Mouse (Mus musculus) hindbrain, embryonic 11.5 days (tissue): ENCODE data around the gene Papln. TPM values are rescaled to one million over a fixed set of nuclear protein-coding genes. Genes with fewer than 3 reads are reported as not detected.

Experiments
- ATAC-seq: fragments of 200-750 bp; cut with Nextera tagmentation; 2 replicates; pipeline ENCODE4 v1.8.0; 2017; ENCODE audit warnings: mild to moderate bottlenecking, moderate TSS enrichment, moderate library complexity; ENCODE audit not compliant: low FRiP score
- DNase-seq: peaks from one replicate; pipeline ENCODE4 v3.0.0-alpha.2; 2015; ENCODE audit warnings: low spot score
- H3K27ac ChIP-seq: fragments of 300-500 bp; sonication (generic); 2 replicates; pipeline ENCODE4 v1.5.1; 2014; ENCODE audit warnings: mild to moderate bottlenecking, low read depth, low read length
- H3K27me3 ChIP-seq: fragments of 300-500 bp; sonication (generic); 2 replicates; pipeline ENCODE4 v1.6.1; 2014; ENCODE audit warnings: mild to moderate bottlenecking, low read length, moderate library complexity, mixed read lengths; ENCODE audit not compliant: control insufficient read depth, insufficient read depth
- H3K36me3 ChIP-seq: fragments of 300-500 bp; sonication (generic); 2 replicates; pipeline ENCODE4 v1.6.1; 2014; ENCODE audit warnings: mild to moderate bottlenecking, low read length, moderate library complexity, mixed read lengths; ENCODE audit not compliant: control insufficient read depth, insufficient read depth
- H3K4me1 ChIP-seq: fragments of 300-500 bp; sonication (generic); replicated peaks from 2 replicates; pipeline ENCODE4 v1.6.1; 2014; ENCODE audit warnings: low read length, mixed read lengths; ENCODE audit not compliant: control insufficient read depth, insufficient read depth
- H3K4me2 ChIP-seq: fragments of 300-500 bp; sonication (generic); replicated peaks from 2 replicates; pipeline ENCODE4 v1.6.1; 2014; ENCODE audit warnings: mild to moderate bottlenecking, low read depth, low read length
- H3K4me3 ChIP-seq: fragments of 300-500 bp; sonication (generic); 2 replicates; pipeline ENCODE4 v1.5.1; 2014; ENCODE audit warnings: low read depth, low read length
- H3K9ac ChIP-seq: fragments of 300-500 bp; sonication (generic); 2 replicates; pipeline ENCODE4 v1.6.1; 2014; ENCODE audit warnings: low read depth, low read length
- H3K9me3 ChIP-seq: fragments of 300-500 bp; sonication (generic); 2 replicates; pipeline ENCODE4 v1.6.1; 2016; ENCODE audit warnings: low read length; ENCODE audit not compliant: control insufficient read depth
- WGBS: fragments of 180-500 bp; shearing (Covaris S2); extraction: QIAGEN DNeasy Blood & Tissue Kit; methylation state at CpG from one replicate; pipeline ENCODE4 v1.1.7; 2014; 5-methylcytosine and 5-hydroxymethylcytosine counted together
- polyA plus RNA-seq: library from polyadenylated mRNA; unstranded; fragments of >200 nt; fragmentation: Nextera tagmentation; extraction: Ambion mirVana; gene quantifications from 2 replicates; pipeline ENCODE4 v1.2.1, GENCODE M21; 2014

The Papln gene
- polyA plus RNA-seq, 1 experiment from 2014 or later, result 0.11 TPM

DNA sequence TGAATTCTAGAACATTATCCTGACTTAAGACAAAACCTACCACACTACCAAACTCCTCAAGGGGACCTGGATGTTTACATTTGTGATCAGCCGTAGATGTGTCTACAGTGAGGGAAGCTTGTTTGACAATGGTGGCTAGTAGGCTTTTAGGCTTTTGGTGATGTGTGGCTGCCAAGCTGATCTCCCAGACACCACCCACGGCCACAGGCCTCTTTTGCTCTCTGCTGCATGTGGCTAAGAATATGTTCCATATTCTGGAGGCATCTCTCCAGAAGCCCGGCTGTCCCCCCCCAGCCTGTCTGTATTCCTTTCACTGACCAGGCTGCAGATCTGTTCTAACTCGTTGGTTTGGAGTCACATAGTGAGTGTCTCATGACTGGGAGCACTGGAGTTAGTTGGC, 27.3 kb downstream of the Papln start:
- Histone ChIP-seq H3K9me3 (no peaks in the 10 kb centered on the region), H3K4me2 (no peak overlapping the region), H3K9ac (no peak overlapping the region), H3K27me3 (no peaks in the 10 kb centered on the region), H3K4me1 (no peaks in the 10 kb centered on the region; the same call in 1 of the 2 replicates), H3K36me3 (peaks cover 3% of the 10 kb centered on the region; the same call in 1 of the 2 replicates), H3K27ac (no peak overlapping the region), H3K4me3 (no peak overlapping the region)
- DNase-seq (no peak), ATAC-seq (no peak)
- 88% methylated on average over 4 of the region's 4 CpGs for WGBS

DNA sequence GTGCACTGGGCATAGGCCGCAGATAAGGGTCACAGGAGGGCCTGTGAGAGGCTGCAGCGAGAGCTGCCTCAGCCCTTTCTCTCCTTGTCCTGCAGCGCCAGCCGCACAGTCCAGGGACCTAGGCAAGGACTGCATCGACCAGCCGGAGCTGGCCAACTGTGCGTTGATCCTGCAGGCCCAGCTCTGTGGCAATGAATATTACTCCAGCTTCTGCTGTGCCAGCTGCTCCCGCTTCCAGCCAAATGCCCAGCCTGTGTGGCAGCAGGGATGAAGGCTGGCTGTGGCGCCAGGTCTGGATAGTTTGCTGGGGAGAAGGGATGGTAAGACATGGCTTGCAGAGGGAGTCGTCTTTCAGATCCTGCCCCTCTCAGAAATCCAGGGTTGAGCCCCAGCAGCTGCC, 28.3 kb downstream of the Papln start:
- H3K27ac ChIP-seq, result no peak overlapping the region

DNA sequence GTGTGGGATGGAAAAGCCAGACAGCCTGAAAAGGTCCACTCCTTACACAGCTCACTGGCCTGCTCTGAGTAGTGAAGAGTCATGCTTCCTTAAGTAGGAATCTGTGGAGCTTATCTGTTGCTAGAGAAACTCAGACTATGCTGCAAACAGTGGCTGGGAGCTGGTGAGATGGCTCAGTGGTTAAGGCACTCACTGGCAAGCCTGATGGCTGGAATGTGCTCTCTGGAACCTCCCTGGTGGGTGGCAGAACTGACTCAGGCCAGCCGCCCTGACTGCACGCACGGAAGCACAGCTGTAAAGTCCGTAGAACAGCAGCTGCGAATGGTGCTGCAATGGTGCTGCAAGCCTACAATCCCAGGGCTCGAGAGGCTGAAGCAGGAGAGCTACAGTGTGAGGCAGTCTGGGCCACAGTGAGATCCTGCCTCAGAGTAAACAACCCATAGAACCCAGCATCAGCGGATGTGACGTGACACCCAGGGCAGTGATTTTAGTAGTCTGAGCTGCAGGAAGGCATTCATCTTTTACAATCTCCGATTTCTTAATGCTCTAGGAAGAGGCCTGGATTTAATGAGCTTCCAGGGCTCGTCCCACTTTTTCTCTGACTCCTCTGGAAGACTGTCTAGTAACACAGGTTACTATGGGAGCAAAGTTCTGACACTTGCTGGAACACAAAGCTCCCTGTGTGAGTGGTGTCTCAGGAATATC, 29.4 kb downstream of the Papln start:
- H3K9me3 ChIP-seq, result no peaks in the 10 kb centered on the region
- H3K27ac ChIP-seq, result no peak overlapping the region
- H3K4me3 ChIP-seq, result no peak overlapping the region
- H3K9ac ChIP-seq, result no peak overlapping the region
- DNase-seq (no peak), ATAC-seq (no peak)
- 81% methylated on average over 10 of the region's 10 CpGs for WGBS
- H3K36me3 ChIP-seq, result peaks cover 3% of the 10 kb centered on the region; the same call in 1 of the 2 replicates
- H3K27me3 ChIP-seq, result no peaks in the 10 kb centered on the region
- H3K4me2 ChIP-seq, result no peak overlapping the region
- no peaks in the 10 kb centered on the region for H3K4me1 ChIP-seq

More for the DNA sequence above, 28.3 kb downstream of the Papln start:
- no peak for DNase-seq
- Histone ChIP-seq H3K9ac (no peak overlapping the region), H3K4me2 (no peak overlapping the region), H3K9me3 (no peaks in the 10 kb centered on the region), H3K36me3 (peaks cover 3% of the 10 kb centered on the region; the same call in 1 of the 2 replicates), H3K27me3 (no peaks in the 10 kb centered on the region), H3K4me3 (no peak overlapping the region), H3K4me1 (no peaks in the 10 kb centered on the region)
- WGBS, result 89% methylated on average over 10 of the region's 10 CpGs
- ATAC-seq, result no peak

DNA sequence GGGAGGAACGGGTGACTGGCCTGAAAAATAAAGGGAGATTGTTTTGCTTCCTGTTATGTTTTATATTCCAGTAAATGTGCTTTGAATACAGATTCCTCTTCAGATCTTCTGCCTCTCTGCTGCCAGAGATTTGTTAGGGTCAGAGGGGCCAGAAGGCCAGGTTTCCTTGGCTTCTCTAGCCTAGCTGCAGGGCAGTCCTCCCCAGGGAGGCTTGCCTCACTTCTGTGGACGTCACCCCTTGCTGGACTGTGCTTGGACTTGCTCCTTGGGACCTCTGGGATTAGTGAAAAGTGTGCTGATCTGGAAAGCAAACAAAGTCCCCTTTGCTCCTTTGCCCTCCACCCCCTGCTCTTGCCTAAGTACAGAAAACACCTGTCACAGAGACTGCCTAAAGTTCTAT, 31.6 kb downstream of the Papln start:
- ATAC-seq (no peak), DNase-seq (no peak)
- no peaks in the 10 kb centered on the region for H3K4me1 ChIP-seq
- no peak overlapping the region for H3K27ac ChIP-seq
- no peak overlapping the region for H3K4me2 ChIP-seq
- no peak overlapping the region for H3K4me3 ChIP-seq
- no peaks in the 10 kb centered on the region for H3K9me3 ChIP-seq
- H3K9ac ChIP-seq, result no peak overlapping the region
- no peaks in the 10 kb centered on the region for H3K27me3 ChIP-seq
- H3K36me3 ChIP-seq, result peaks cover 3% of the 10 kb centered on the region; the same call in 1 of the 2 replicates
- 73% methylated on average over 2 of the region's 2 CpGs for WGBS

GRCm38 (mm10) chr12:83795586-83795985, 32.2 kb downstream of the Papln start:
- Histone ChIP-seq H3K4me3 (no peak overlapping the region), H3K36me3 (peaks cover 3% of the 10 kb centered on the region; the same call in 1 of the 2 replicates), H3K9me3 (no peaks in the 10 kb centered on the region), H3K4me1 (no peaks in the 10 kb centered on the region), H3K27me3 (no peaks in the 10 kb centered on the region), H3K27ac (no peak overlapping the region), H3K9ac (no peak overlapping the region), H3K4me2 (no peak overlapping the region)
- DNase-seq (no peak), ATAC-seq (no peak)
- 95% methylated on average over 7 of the region's 7 CpGs for WGBS

DNA sequence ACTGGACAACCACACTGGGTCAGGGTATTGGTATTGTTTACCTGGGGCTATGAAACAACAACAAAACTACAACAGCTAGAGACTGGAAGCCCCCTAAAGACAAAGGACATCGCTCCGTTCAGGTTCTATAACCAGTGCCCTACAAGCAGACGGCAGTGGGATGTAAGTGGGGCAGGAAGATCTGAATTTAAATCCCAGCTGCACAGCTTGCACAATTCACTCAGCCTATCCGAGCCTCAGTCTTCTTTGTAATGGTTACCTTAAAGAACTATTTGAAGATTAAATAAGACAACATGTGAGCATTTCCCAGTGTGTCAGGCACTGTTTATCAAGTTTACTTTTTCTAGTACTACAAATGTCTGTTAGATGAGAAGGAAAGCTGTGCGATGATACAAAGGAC, 34.9 kb downstream of the Papln start:
- WGBS, result 90% methylated on average over 5 of the region's 5 CpGs
- Histone ChIP-seq H3K9ac (no peak overlapping the region), H3K9me3 (no peaks in the 10 kb centered on the region), H3K36me3 (peaks cover 6% of the 10 kb centered on the region; the same call in 1 of the 2 replicates), H3K4me2 (no peak overlapping the region), H3K4me1 (no peaks in the 10 kb centered on the region), H3K27ac (no peak overlapping the region), H3K27me3 (no peaks in the 10 kb centered on the region), H3K4me3 (no peak overlapping the region)
- ATAC-seq (no peak), DNase-seq (no peak)

- Histone ChIP-seq H3K4me1 (no peaks in the 10 kb centered on the region), H3K4me3 (no peak overlapping the region), H3K27me3 (no peaks in the 10 kb centered on the region), H3K9ac (no peak overlapping the region), H3K27ac (no peak overlapping the region), H3K36me3 (peaks cover 16% of the 10 kb centered on the region), H3K4me2 (no peak overlapping the region), H3K9me3 (no peaks in the 10 kb centered on the region)
- DNase-seq (peak; percentile 18), ATAC-seq (no peak)
- WGBS, result 62% methylated on average over 9 of the region's 9 CpGs
These were observed 37.5 kb downstream of the Papln start for GRCm38 (mm10) chr12:83800943-83801342.

DNA sequence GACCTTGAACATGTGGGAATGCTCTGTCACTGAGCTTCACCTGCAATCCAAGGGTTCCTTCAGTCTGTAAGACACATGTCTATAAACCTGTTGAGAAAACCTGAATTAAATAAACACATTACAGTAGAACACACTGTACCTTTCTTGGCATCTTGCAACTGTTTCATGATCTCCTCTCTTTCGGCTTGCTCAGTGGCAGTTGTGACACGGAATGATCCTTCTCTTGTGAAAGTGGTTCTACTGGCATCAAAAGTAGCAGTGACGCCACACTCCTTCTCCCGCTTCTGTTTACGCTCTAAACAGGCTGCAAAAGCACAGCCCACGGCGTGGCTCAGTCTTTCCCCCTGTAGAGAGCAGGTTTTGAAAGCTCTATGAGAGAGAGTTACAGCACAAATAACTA, 40.2 kb downstream of the Papln start:
- 93% methylated on average over 7 of the region's 7 CpGs for WGBS
- no peaks in the 10 kb centered on the region for H3K4me1 ChIP-seq
- ATAC-seq (no peak), DNase-seq (no peak)
- H3K27me3 ChIP-seq, result no peaks in the 10 kb centered on the region
- H3K4me3 ChIP-seq, result no peak overlapping the region
- no peak overlapping the region for H3K9ac ChIP-seq
- peaks cover 17% of the 10 kb centered on the region for H3K36me3 ChIP-seq
- H3K27ac ChIP-seq, result no peak overlapping the region
- H3K4me2 ChIP-seq, result no peak overlapping the region
- no peaks in the 10 kb centered on the region for H3K9me3 ChIP-seq

DNA sequence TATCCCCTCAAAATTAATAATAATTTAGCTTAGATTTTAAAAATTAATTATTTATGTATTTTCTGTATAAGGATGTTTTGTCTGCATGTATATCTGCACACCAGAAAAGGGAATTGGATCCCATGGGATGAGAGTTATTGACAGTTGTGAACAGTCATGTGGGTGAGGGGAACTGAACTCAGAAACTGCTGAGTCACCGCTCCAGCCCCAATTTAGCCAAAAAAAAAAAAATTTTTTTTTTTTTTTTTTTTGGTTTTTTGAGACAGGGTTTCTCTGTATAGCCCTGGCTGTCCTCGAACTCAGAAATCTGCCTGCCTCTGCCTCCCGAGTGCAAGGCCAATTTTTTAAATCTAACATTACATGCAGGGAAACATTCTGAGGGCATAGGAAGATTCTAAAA, 48.5 kb downstream of the Papln start:
- no peak overlapping the region for H3K4me2 ChIP-seq
- no peak for ATAC-seq
- H3K4me1 ChIP-seq, result no peaks in the 10 kb centered on the region
- no peak overlapping the region for H3K27ac ChIP-seq
- H3K9ac ChIP-seq, result no peak overlapping the region
- 96% methylated on average over 3 of the region's 3 CpGs for WGBS
- DNase-seq, result no peak
- H3K36me3 ChIP-seq, result no peaks in the 10 kb centered on the region
- no peaks in the 10 kb centered on the region for H3K27me3 ChIP-seq
- no peaks in the 10 kb centered on the region for H3K9me3 ChIP-seq
- no peak overlapping the region for H3K4me3 ChIP-seq
